Mouse (Mus musculus): ENCODE results near the gene Hmgb2.

Hmgb2 gene

DNA sequence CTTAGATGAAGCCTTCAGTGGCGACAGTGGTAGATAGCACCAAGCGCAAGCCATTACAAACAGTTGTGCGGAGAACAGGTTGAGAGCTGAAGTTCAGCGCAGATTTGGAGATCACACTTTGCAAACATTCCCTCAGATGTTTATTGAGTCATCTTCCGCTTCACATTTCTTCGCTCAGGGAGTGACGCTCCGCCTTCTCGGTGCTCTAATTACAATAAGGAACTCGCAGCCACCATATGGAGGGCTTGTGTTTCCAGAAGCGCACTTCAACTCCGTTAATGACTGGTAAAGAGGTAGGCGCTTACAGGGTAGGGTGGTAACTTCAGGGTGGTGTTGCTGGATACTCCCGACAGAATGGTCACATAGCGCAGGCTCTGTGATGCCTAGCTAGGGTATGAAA is 52.0 kb downstream of the Hmgb2 start:
- DNase-seq: no peak

DNA sequence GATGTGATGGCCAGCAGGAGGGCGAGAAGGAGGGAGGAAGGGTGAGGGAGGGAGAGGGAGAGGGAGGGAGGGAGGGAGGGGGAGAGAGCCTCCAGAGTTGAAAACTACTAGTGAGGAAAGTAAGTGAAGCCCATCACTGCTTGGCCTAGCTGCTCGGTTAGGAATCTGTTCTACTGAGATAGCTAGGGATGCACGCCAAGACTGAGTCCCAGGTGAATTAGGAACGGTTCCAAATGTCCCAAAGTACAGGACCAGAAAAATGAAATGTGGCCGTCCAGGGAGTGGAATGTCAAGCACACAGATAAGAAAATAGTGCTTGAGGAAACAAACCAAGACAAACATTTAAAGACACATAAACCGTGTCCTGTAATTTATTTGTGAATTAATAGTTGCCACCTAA is 53.3 kb downstream of the Hmgb2 start:
- no peak for DNase-seq

Data from right cerebral cortex, postnatal 4 days (tissue).